Mouse (Mus musculus) kidney, postnatal 25 days (tissue): ENCODE measurements around the gene Cep68.

Experiments used
- DNase-seq, 2 experiments: peaks; one replicate each; pipeline ENCODE4 v3.0.0; 2021; ENCODE audit warnings: mixed read lengths in 2 of 2

Cep68 gene

GRCm38 (mm10) chr11:20202299-20203011 lies 46.8 kb downstream of the Cep68 start:
- DNase-seq: peak; percentile 73

- DNase-seq: peak; percentile 46 to 72
Observed at GRCm38 (mm10) chr11:20201661-20202101, 47.5 kb downstream of the Cep68 start.

- DNase-seq: peak; percentile 100
Observed at GRCm38 (mm10) chr11:20200713-20201575, 48.3 kb downstream of the Cep68 start, which contains the start of gene Rab1a. TSS of gene Rab1a (plus strand) at chr11:20201432.

- peak; percentile 24 to 39 for DNase-seq
Observed at GRCm38 (mm10) chr11:20193100-20193736, 56.0 kb downstream of the Cep68 start.

- DNase-seq: no peak
Observed at GRCm38 (mm10) chr11:20187271-20187670, 62.0 kb downstream of the Cep68 start.
